Mouse (Mus musculus): ENCODE results near the gene H1f0. TPM values are rescaled to one million over a fixed set of nuclear protein-coding genes. Genes with fewer than 3 reads are reported as not detected.

Gene H1f0
- total and polyA plus RNA-seq, 3 experiments, result 33.5 to 213 (median 46.8) TPM

DNA sequence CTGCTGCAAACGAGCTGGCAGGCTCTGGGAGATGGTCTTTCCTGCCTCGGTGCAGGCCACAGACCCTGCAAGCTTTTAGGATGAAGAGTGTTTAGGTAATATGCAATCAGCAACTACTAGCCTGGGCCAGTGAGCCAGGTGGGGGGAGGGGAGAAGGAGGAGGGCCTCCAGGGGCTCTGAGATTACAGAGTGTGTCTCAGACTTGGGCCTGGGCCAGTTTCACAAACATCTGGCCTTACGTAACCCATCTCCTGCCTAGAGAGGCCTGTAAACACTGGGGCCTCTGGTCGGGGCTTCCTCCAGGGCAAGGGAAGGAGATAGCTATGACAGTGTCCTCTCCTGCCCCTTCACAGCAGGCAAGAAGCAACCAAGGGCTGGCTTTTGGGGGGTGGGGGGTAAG, 49.4 kb upstream of the H1f0 start:
- H3K9me3 ChIP-seq (replicated peaks; ENCODE audit: insufficient read depth, low read length), result no peaks in the 10 kb centered on the region
- H3K27me3 ChIP-seq (ENCODE audit: control insufficient read depth in 1 of 2, insufficient read depth in 2 of 2, low read length in 2 of 2), result no peaks in the 10 kb centered on the region
- peaks cover 4% of the 10 kb centered on the region; the same call in 1 of the 2 replicates for H3K79me2 ChIP-seq (ENCODE audit: control insufficient read depth, insufficient read depth, low read length, poor library complexity)
- H3K4me1 ChIP-seq (ENCODE audit: control insufficient read depth in 1 of 2, insufficient read depth in 2 of 2, low read length in 2 of 2), result peaks cover 0 to 4% of the 10 kb centered on the region in 2 experiments; a peak in 3 of 4 replicates
- DNase-seq (ENCODE audit: low read depth, low spot score), result peak; percentile 81
- TF ChIP-seq ZNF384 (IDR thresholded peaks at IDR 0.05; ENCODE audit: low read depth, low read length) (no peak), CHD2 (IDR thresholded peaks at IDR 0.05; ENCODE audit: low read length) (peak; percentile 41), RAD21 (IDR thresholded peaks at IDR 0.05; ENCODE audit: low read depth, low read length) (no peak), ZMIZ1 (IDR thresholded peaks at IDR 0.05; ENCODE audit: low read depth, low read length) (no peak), POLR2AphosphoS5 (IDR thresholded peaks at IDR 0.05; ENCODE audit: borderline replicate concordance, low read depth, low read length) (no peak), NELFE (IDR thresholded peaks at IDR 0.05; ENCODE audit: low read depth, low read length) (no peak), ETS1 (IDR thresholded peaks at IDR 0.05; ENCODE audit: low read depth, low read length) (peak; percentile 93), SIN3A (IDR thresholded peaks at IDR 0.05; ENCODE audit: low read length) (peak; percentile 72), GATA1 (IDR thresholded peaks at IDR 0.05; ENCODE audit: low read depth, low read length) (no peak), MXI1 (IDR thresholded peaks at IDR 0.05; ENCODE audit: low read depth, low read length) (no peak), MEF2A (IDR thresholded peaks at IDR 0.05; ENCODE audit: extremely low read depth, insufficient replicate concordance, low read depth, low read length, poor library complexity, severe bottlenecking) (no peak), TAL1 (IDR thresholded peaks at IDR 0.05; ENCODE audit: low read length) (no peak), TCF12 (IDR thresholded peaks at IDR 0.05; ENCODE audit: low read depth, low read length) (peak; percentile 53; the same call in 1 of the 2 replicates), MAX (IDR thresholded peaks at IDR 0.05; ENCODE audit: low read length) (no peak), MYC (IDR thresholded peaks at IDR 0.05; ENCODE audit: low read depth, low read length) (no peak), ZC3H11A (IDR thresholded peaks at IDR 0.05; ENCODE audit: low read depth, low read length) (no peak), HCFC1 (IDR thresholded peaks at IDR 0.05; ENCODE audit: low read depth, low read length) (no peak), USF1 (IDR thresholded peaks at IDR 0.05; ENCODE audit: low read depth, low read length) (no peak), ELF1 (IDR thresholded peaks at IDR 0.05; ENCODE audit: low read depth, low read length) (no peak), MAFK (IDR thresholded peaks at IDR 0.05; ENCODE audit: borderline replicate concordance, low read depth, low read length) (no peak), JUND (IDR thresholded peaks at IDR 0.05; ENCODE audit: low read depth, low read length) (no peak), EP300 (IDR thresholded peaks at IDR 0.05; ENCODE audit: low read depth in 1 of 2, low read length in 2 of 2) (peak; percentile 17 to 52; a peak in 1 of 4 replicates), POLR2AphosphoS2 (IDR thresholded peaks at IDR 0.05; ENCODE audit: low read length) (no peak)
- no peak overlapping the region for H3K9ac ChIP-seq (ENCODE audit: control insufficient read depth, low read depth, low read length, poor library complexity, severe bottlenecking)
- H3K4me3 ChIP-seq (ENCODE audit: control insufficient read depth in 1 of 2, insufficient read depth in 1 of 2, low read depth in 2 of 2, low read length in 2 of 2), result no peak overlapping the region
- H3K27ac ChIP-seq (ENCODE audit: control insufficient read depth, low read depth, low read length), result no peak overlapping the region
- no peaks in the 10 kb centered on the region for H3K36me3 ChIP-seq (ENCODE audit: control insufficient read depth in 1 of 2, insufficient read depth in 2 of 2, low read length in 2 of 2)

Data from MEL (cell line).